Mouse (Mus musculus): ENCODE data around the gene Gm13271.
"Not testable (repeated sequence)": the region's sequence is repeated elsewhere in the genome, so short reads cannot be mapped to it uniquely, and the experiment has no call there.

The Gm13271 gene

GRCm38 (mm10) chr4:88760431-88760830 lies 5.8 kb downstream of the Gm13271 start:
- in situ Hi-C loops (cut with MseI, MboI), result not testable (repeated sequence)

- in situ Hi-C loops (cut with MseI, MboI), result not testable (repeated sequence)
Measured at GRCm38 (mm10) chr4:88761776-88762175, 7.1 kb downstream of the Gm13271 start.

GRCm38 (mm10) chr4:88762341-88762740 lies 7.7 kb downstream of the Gm13271 start:
- in situ Hi-C loops (cut with MseI, MboI), result not testable (repeated sequence)

- in situ Hi-C loops (cut with MseI, MboI), result not testable (repeated sequence)
Measured at GRCm38 (mm10) chr4:88763384-88764018, 8.8 kb downstream of the Gm13271 start.

- in situ Hi-C loops (cut with MseI, MboI), result not testable (repeated sequence)
Measured at GRCm38 (mm10) chr4:88773534-88773933, 18.9 kb downstream of the Gm13271 start, which contains the start of gene Gm13290. TSS of gene Gm13290 (plus strand) at chr4:88773834.

- in situ Hi-C loops (cut with MseI, MboI), result not testable (repeated sequence)
Measured at GRCm38 (mm10) chr4:88776622-88777021, 22.0 kb downstream of the Gm13271 start, which contains the start of gene Gm13289. TSS of gene Gm13289 (plus strand) at chr4:88776922.

GRCm38 (mm10) chr4:88779550-88779949 lies 24.9 kb downstream of the Gm13271 start, which contains the start of gene Gm13272:
TSS of gene Gm13272 (plus strand) at chr4:88779850.
- in situ Hi-C loops (cut with MseI, MboI), result not testable (repeated sequence)

GRCm38 (mm10) chr4:88780320-88780719 lies 25.7 kb downstream of the Gm13271 start:
- in situ Hi-C loops (cut with MseI, MboI), result not testable (repeated sequence)

- in situ Hi-C loops (cut with MseI, MboI), result not testable (repeated sequence)
Measured at GRCm38 (mm10) chr4:88781831-88782230, 27.2 kb downstream of the Gm13271 start, which contains the start of gene Ifnz. TSS of gene Ifnz (plus strand) at chr4:88782131.

GRCm38 (mm10) chr4:88782335-88782734 lies 27.7 kb downstream of the Gm13271 start:
- in situ Hi-C loops (cut with MseI, MboI), result not testable (repeated sequence)

- in situ Hi-C loops (cut with MseI, MboI), result not testable (repeated sequence)
Measured at GRCm38 (mm10) chr4:88785409-88785808, 30.7 kb downstream of the Gm13271 start, which contains the start of gene Gm13276. TSS of gene Gm13276 (plus strand) at chr4:88785709.

GRCm38 (mm10) chr4:88788402-88788801 lies 33.7 kb downstream of the Gm13271 start, which contains the start of gene Gm13277:
TSS of gene Gm13277 (plus strand) at chr4:88788632.
- in situ Hi-C loops (cut with MseI, MboI), result not testable (repeated sequence)

GRCm38 (mm10) chr4:88791250-88791649 lies 36.6 kb downstream of the Gm13271 start, which contains the start of gene Gm13278:
TSS of gene Gm13278 (plus strand) at chr4:88791550.
- in situ Hi-C loops (cut with MseI, MboI), result not testable (repeated sequence)

GRCm38 (mm10) chr4:88793936-88794675 lies 39.4 kb downstream of the Gm13271 start, which contains the start of gene Gm13275:
TSS of gene Gm13275 (plus strand) at chr4:88794487.
- in situ Hi-C loops (cut with MseI, MboI), result not testable (repeated sequence)

- in situ Hi-C loops (cut with MseI, MboI), result not testable (repeated sequence)
Measured at GRCm38 (mm10) chr4:88797097-88797496, 42.4 kb downstream of the Gm13271 start, which contains the start of gene Gm13279. TSS of gene Gm13279 (plus strand) at chr4:88797397.

- in situ Hi-C loops (cut with MseI, MboI), result not testable (repeated sequence)
Measured at GRCm38 (mm10) chr4:88799365-88799764, 44.7 kb downstream of the Gm13271 start, which contains the start of gene Gm13285. TSS of gene Gm13285 (plus strand) at chr4:88799665.

GRCm38 (mm10) chr4:88802954-88803353 lies 48.3 kb downstream of the Gm13271 start, which contains the start of gene Gm13287:
TSS of gene Gm13287 (plus strand) at chr4:88803254.
- in situ Hi-C loops (cut with MseI, MboI), result not testable (repeated sequence)
